Mouse (Mus musculus): ENCODE measurements at regions not wholly inside any gene's neighbourhood (a gene's known extent, or its start where the extent isn't known, plus 50 kb on each side); places are given as distances from the start of the nearest gene placed in this dataset.
A peak's percentile ranks its signal among the peaks of the same experiment; 100 is the strongest.
"Not testable (repeated sequence)": the region's sequence is repeated elsewhere in the genome, so short reads cannot be mapped to it uniquely, and the experiment has no call there.

- DNase-seq: no peak
Observed at GRCm38 (mm10) chr9:76407549-76407948, 83.9 kb upstream of the Hcrtr2 start.

- DNase-seq: not testable (repeated sequence)
Observed at GRCm38 (mm10) chr9:76401897-76402670, 78.4 kb upstream of the Hcrtr2 start.

GRCm38 (mm10) chr9:76400900-76401299 is 77.2 kb upstream of the Hcrtr2 start:
- no peak for DNase-seq

GRCm38 (mm10) chr9:76393763-76394162 is 70.1 kb upstream of the Hcrtr2 start:
- DNase-seq: no peak

- peak; percentile 35 for DNase-seq
Observed at GRCm38 (mm10) chr9:76390839-76391238, 67.2 kb upstream of the Hcrtr2 start.
